Mouse (Mus musculus) limb, embryonic 14.5 days (tissue): Measurements from ENCODE around the gene Ston2. TPM values are rescaled to one million over a fixed set of nuclear protein-coding genes. Genes with fewer than 3 reads are reported as not detected.
A peak's percentile ranks its signal among the peaks of the same experiment; 100 is the strongest.
"Not testable (repeated sequence)": the region's sequence is repeated elsewhere in the genome, so short reads cannot be mapped to it uniquely, and the experiment has no call there.

Source experiments
- ATAC-seq: fragments of 200-750 bp; cut with Nextera tagmentation; 2 replicates; pipeline ENCODE4 v1.8.0; 2017; ENCODE audit warnings: low read depth, moderate number of reproducible peaks, moderate TSS enrichment; ENCODE audit not compliant: low FRiP score
- DNase-seq: peaks from one replicate; pipeline ENCODE4 v3.0.0-alpha.2; 2015; ENCODE audit warnings: low spot score
- H3K27ac ChIP-seq: fragments of 300-500 bp; sonication (generic); replicated peaks from 2 replicates; pipeline ENCODE4 v1.5.1; 2014; ENCODE audit warnings: low read depth, mild to moderate bottlenecking, low read length, moderate library complexity, mixed read lengths
- H3K27me3 ChIP-seq: fragments of 300-500 bp; sonication (generic); 2 replicates; pipeline ENCODE4 v1.6.1; 2014; ENCODE audit warnings: low read length, mixed read lengths; ENCODE audit not compliant: control insufficient read depth, insufficient read depth
- H3K36me3 ChIP-seq: fragments of 300-500 bp; sonication (generic); 2 replicates; pipeline ENCODE4 v1.6.1; 2014; ENCODE audit warnings: mild to moderate bottlenecking, low read length, moderate library complexity, mixed read lengths; ENCODE audit not compliant: control insufficient read depth, insufficient read depth
- H3K4me1 ChIP-seq: fragments of 300-500 bp; sonication (generic); 2 replicates; pipeline ENCODE4 v1.6.1; 2014; ENCODE audit warnings: antibody characterized with exemption, low read length, mixed read lengths; ENCODE audit not compliant: control insufficient read depth, insufficient read depth
- H3K4me2 ChIP-seq: fragments of 300-500 bp; sonication (generic); replicated peaks from 2 replicates; pipeline ENCODE4 v1.6.1; 2014; ENCODE audit warnings: low read depth, mild to moderate bottlenecking, low read length, moderate library complexity; ENCODE audit not compliant: severe bottlenecking
- H3K4me3 ChIP-seq: fragments of 300-500 bp; sonication (generic); replicated peaks from 2 replicates; pipeline ENCODE4 v1.5.1; 2014; ENCODE audit warnings: low read length
- H3K9ac ChIP-seq: fragments of 300-500 bp; sonication (generic); 2 replicates; pipeline ENCODE4 v1.6.1; 2014; ENCODE audit warnings: mild to moderate bottlenecking, low read depth, low read length, moderate library complexity; ENCODE audit not compliant: severe bottlenecking
- H3K9me3 ChIP-seq: fragments of 300-500 bp; sonication (generic); 2 replicates; pipeline ENCODE4 v1.6.1; 2016; ENCODE audit warnings: low read length; ENCODE audit not compliant: control insufficient read depth
- POLR2A ChIP-seq: fragments of 200-500 bp; IDR thresholded peaks from 2 replicates; pipeline ENCODE4 v1.8.0; 2012; ENCODE audit warnings: inconsistent platforms, mild to moderate bottlenecking, moderate library complexity, borderline replicate concordance; ENCODE audit not compliant: insufficient read depth, insufficient read length; ENCODE audit errors: extremely low read depth
- WGBS: fragments of 180-500 bp; shearing (Covaris S2); extraction: QIAGEN DNeasy Blood & Tissue Kit; methylation state at CpG from one replicate; pipeline ENCODE4 v1.1.7; 2014; 5-methylcytosine and 5-hydroxymethylcytosine counted together
- polyA plus RNA-seq, 2 experiments: library from polyadenylated mRNA; depleted of rRNA in 1 of 2; stranded (reverse) in 1 of 2; unstranded in 1 of 2; fragments of >200 nt; fragmentation: Nextera tagmentation in 1 of 2; extraction: Ambion mirVana in 1 of 2; gene quantifications; 2 replicates each; pipeline versions ENCODE4 v1.2.1 to v1.2.3; 2012 to 2014

Ston2 gene
- polyA plus RNA-seq, 2 experiments: 9.6 to 9.9 TPM

DNA sequence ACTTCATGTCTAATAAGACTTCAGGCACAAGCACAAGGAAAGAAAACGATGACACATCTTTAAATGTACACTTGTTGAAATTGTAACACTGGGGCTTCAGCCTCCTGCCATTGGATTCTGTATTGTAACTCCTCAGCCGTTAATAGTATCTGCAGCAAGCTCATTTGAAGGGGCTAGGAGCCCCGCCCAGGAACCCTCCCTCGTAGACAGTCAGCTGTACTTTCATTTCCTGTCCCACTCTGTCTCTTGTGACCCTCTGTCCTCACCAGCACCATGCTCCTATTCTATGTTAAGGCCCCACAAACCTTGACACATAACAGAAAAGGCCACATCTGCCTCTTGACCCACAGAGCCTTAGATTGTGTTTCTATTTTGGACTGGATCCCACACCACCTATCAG lies 3.6 kb upstream of the Ston2 start:
- 65% methylated on average over 4 of the region's 4 CpGs for WGBS

GRCm38 (mm10) chr12:91789801-91790200 lies 1.6 kb upstream of the Ston2 start:
- Histone ChIP-seq H3K27me3 (no peaks in the 10 kb centered on the region), H3K9ac (no peak overlapping the region), H3K4me1 (peaks cover 12% of the 10 kb centered on the region), H3K4me3 (no peak overlapping the region), H3K9me3 (no peaks in the 10 kb centered on the region), H3K4me2 (no peak overlapping the region), H3K27ac (no peak overlapping the region), H3K36me3 (no peaks in the 10 kb centered on the region)
- no peak for TF ChIP-seq POLR2A
- DNase-seq (peak; percentile 43), ATAC-seq (no peak)
- WGBS: 56% methylated on average over 6 of the region's 6 CpGs

More for the DNA sequence above, 3.6 kb upstream of the Ston2 start:
- Histone ChIP-seq H3K4me2 (no peak overlapping the region), H3K27ac (no peak overlapping the region), H3K36me3 (no peaks in the 10 kb centered on the region), H3K9ac (no peak overlapping the region), H3K9me3 (no peaks in the 10 kb centered on the region), H3K27me3 (no peaks in the 10 kb centered on the region), H3K4me1 (peaks cover 1% of the 10 kb centered on the region; the same call in 1 of the 2 replicates), H3K4me3 (no peak overlapping the region)
- DNase-seq (no peak), ATAC-seq (no peak)
- TF ChIP-seq POLR2A: no peak

GRCm38 (mm10) chr12:91788446-91788845 lies 259 bp upstream of the Ston2 start:
- H3K4me1 ChIP-seq: peaks cover 12% of the 10 kb centered on the region
- H3K4me2 ChIP-seq, H3K36me3 ChIP-seq, ATAC-seq, H3K9me3 ChIP-seq, H3K27ac ChIP-seq, H3K9ac ChIP-seq, DNase-seq, H3K4me3 ChIP-seq, H3K27me3 ChIP-seq: not testable (repeated sequence)
- WGBS: 68% methylated on average over 3 of the region's 3 CpGs

GRCm38 (mm10) chr12:91786355-91786754 lies 1.8 kb downstream of the Ston2 start:
- no peak for TF ChIP-seq POLR2A
- Histone ChIP-seq H3K27ac (no peak overlapping the region), H3K4me3 (no peak overlapping the region), H3K27me3 (no peaks in the 10 kb centered on the region), H3K4me2 (no peak overlapping the region), H3K36me3 (no peaks in the 10 kb centered on the region), H3K4me1 (peaks cover 12% of the 10 kb centered on the region), H3K9me3 (no peaks in the 10 kb centered on the region), H3K9ac (no peak overlapping the region)
- WGBS: 15% methylated on average over 8 of the region's 10 CpGs
- DNase-seq: peak; percentile 81
- ATAC-seq: peak; percentile 90

DNA sequence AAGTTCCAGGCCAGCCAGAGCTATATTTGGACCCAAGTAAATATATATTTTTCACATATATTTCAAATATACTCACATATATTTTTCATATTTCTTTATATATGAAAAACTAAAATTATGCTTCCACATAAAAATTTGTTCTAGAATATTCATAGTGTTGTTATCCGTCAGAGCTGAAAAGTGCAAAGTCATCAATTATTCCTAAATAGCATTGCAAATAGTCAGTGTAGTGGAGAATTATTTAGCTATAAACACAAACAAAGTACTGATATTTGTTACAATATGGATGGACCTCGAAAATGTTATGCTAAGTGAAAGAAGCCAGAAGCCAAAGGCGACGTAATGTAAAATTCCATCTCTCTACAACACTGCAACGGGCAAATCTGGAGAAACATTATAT lies 6.8 kb downstream of the Ston2 start:
- Histone ChIP-seq H3K27ac (no peak overlapping the region), H3K9me3 (no peaks in the 10 kb centered on the region), H3K27me3 (no peaks in the 10 kb centered on the region), H3K4me2 (no peak overlapping the region), H3K4me3 (no peak overlapping the region), H3K36me3 (no peaks in the 10 kb centered on the region), H3K4me1 (peaks cover 10% of the 10 kb centered on the region), H3K9ac (no peak overlapping the region)
- 85% methylated on average over 5 of the region's 5 CpGs for WGBS
- no peak for TF ChIP-seq POLR2A
- ATAC-seq (no peak), DNase-seq (no peak)

DNA sequence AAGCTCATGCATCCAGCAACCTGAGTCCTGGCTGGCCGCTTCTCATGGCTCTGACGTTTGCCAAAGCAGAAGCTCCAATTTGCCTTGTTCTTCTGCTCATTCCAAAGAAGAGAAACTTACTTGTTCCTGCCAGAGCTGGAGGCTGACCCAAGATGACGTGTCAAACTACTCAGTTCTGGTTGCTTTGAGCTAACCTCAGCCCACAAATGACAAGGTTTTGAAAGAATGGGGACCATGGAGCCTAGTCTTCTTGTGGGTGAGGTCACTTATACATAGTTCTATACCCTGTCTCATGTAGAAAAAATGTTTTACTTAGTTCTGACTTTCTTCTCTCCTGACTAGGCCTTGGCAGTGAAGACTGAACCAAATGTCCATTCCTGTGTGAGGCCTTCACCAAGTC lies 7.7 kb downstream of the Ston2 start:
- H3K9ac ChIP-seq: no peak overlapping the region
- peaks cover 3% of the 10 kb centered on the region; the same call in 1 of the 2 replicates for H3K4me1 ChIP-seq
- DNase-seq (no peak), ATAC-seq (no peak)
- no peaks in the 10 kb centered on the region for H3K9me3 ChIP-seq
- no peaks in the 10 kb centered on the region for H3K36me3 ChIP-seq
- H3K27ac ChIP-seq: no peak overlapping the region
- TF ChIP-seq POLR2A: no peak
- no peaks in the 10 kb centered on the region for H3K27me3 ChIP-seq
- H3K4me3 ChIP-seq: no peak overlapping the region
- WGBS: 79% methylated on average over 3 of the region's 3 CpGs
- H3K4me2 ChIP-seq: no peak overlapping the region
